ENCODE assay signal across 8 mouse cellular contexts in the genomic region with DNA sequence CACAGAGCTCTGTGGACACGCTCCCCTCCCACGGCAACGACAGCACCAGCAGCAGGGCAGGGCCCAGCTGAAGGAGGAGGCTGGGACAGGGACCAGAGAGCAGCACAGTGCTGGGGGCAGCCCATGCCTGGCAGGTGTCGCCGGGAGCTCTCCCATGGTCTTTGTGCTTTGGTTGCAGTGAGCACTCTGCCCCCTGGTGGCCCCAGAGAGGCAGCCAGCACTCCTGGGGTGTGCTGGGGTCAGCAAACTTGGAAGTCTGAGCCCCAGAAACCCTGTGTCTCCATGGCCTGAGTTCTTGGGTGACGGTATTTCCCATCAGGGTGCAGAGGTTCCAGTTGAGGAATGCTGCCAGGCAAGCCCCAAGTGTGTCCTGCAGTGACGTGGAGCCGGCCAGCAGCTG. TPM values are rescaled to one million over a fixed set of nuclear protein-coding genes. Genes with fewer than 3 reads are reported as not detected.
A peak's percentile ranks its signal among the peaks of the same experiment; 100 is the strongest.
DNase-seq lines count a peak whose midpoint lies in the region; ATAC-seq and TF ChIP-seq lines count a peak whose summit lies in the region.

No protein-coding gene starts in this region.

- no peaks in the 10 kb centered on the region; the same call in 1 of the 2 replicates for H3K4me1 ChIP-seq in bone marrow, adult 2 months (ENCODE audit: control insufficient read depth, insufficient read depth, low read length)
- peaks cover 5% of the 10 kb centered on the region; the same call in 1 of the 2 replicates for H3K4me1 ChIP-seq in liver, embryonic 11.5 days (replicated peaks; ENCODE audit: control insufficient read depth, insufficient read depth, low read length)
- H3K4me1 ChIP-seq in midbrain, postnatal 0 days (ENCODE audit: insufficient read depth, low read length) = peaks cover 8% of the 10 kb centered on the region; the same call in 1 of the 2 replicates
- no peaks in the 10 kb centered on the region for H3K4me1 ChIP-seq in stomach, postnatal 0 days (replicated peaks; ENCODE audit: control insufficient read depth, insufficient read depth)

- peak; percentile 24; the same call in 1 of the 2 replicates for TF ChIP-seq POLR2A in bone marrow, adult 2 months (IDR thresholded peaks at IDR 0.05; ENCODE audit: borderline replicate concordance, control insufficient read depth, low read depth, low read length)

- ATAC-seq in liver, embryonic 11.5 days (replicated peaks; ENCODE audit: low FRiP score) = peak; percentile 74
- 0 out of 2 replicates have a peak, but pooled peaks have one; percentile 32 for ATAC-seq in midbrain, postnatal 0 days (ENCODE audit: low FRiP score)
- ATAC-seq in stomach, postnatal 0 days (ENCODE audit: low FRiP score, low TSS enrichment) = peak; percentile 65

- TF ChIP-seq EP300 in stomach, postnatal 0 days (optimal IDR thresholded peaks at IDR 0.05) = no peak

- peak; percentile 83 for TF ChIP-seq CTCF in bone marrow, adult 2 months (IDR thresholded peaks at IDR 0.05; ENCODE audit: control insufficient read depth, insufficient read depth, low read length)
- peak; percentile 78 for TF ChIP-seq CTCF in midbrain, postnatal 0 days (IDR thresholded peaks at IDR 0.05)
- TF ChIP-seq CTCF in stomach, postnatal 0 days (IDR thresholded peaks at IDR 0.05; ENCODE audit: low read depth) = peak; percentile 90

- WGBS in bone marrow, adult 2 months = 48% methylated on average over 8 of the region's 8 CpGs
- 43% methylated on average over 8 of the region's 8 CpGs for WGBS in liver, embryonic 11.5 days
- 30% methylated on average over 8 of the region's 8 CpGs for WGBS in midbrain, postnatal 0 days
- 26% methylated on average over 8 of the region's 8 CpGs for WGBS in stomach, postnatal 0 days

- H3K9ac ChIP-seq in liver, embryonic 11.5 days (ENCODE audit: low read depth, low read length) = no peak overlapping the region
- H3K9ac ChIP-seq in midbrain, postnatal 0 days (replicated peaks; ENCODE audit: low read length, poor library complexity, severe bottlenecking) = no peak overlapping the region
- peak overlapping the region; percentile 35 for H3K9ac ChIP-seq in stomach, postnatal 0 days (ENCODE audit: low read length)

- H3K4me2 ChIP-seq in liver, embryonic 11.5 days = no peak overlapping the region
- H3K4me2 ChIP-seq in midbrain, postnatal 0 days (ENCODE audit: low read depth, low read length, poor library complexity, severe bottlenecking) = no peak overlapping the region
- H3K4me2 ChIP-seq in stomach, postnatal 0 days (replicated peaks; ENCODE audit: low read depth) = no peak overlapping the region

- no peak overlapping the region for H3K4me3 ChIP-seq in bone marrow, adult 2 months (replicated peaks; ENCODE audit: control insufficient read depth, low read depth, low read length)
- H3K4me3 ChIP-seq in liver, embryonic 11.5 days (ENCODE audit: low read depth, low read length) = no peak overlapping the region
- no peak overlapping the region for H3K4me3 ChIP-seq in midbrain, postnatal 0 days (ENCODE audit: low read depth, low read length)
- H3K4me3 ChIP-seq in stomach, postnatal 0 days (ENCODE audit: low read depth, low read length) = no peak overlapping the region

- no peak overlapping the region for H3K27ac ChIP-seq in bone marrow, adult 2 months (ENCODE audit: control insufficient read depth, insufficient read depth, low read depth, low read length, poor library complexity)
- no peak overlapping the region for H3K27ac ChIP-seq in liver, embryonic 11.5 days (ENCODE audit: low read depth, low read length)
- no peak overlapping the region for H3K27ac ChIP-seq in midbrain, postnatal 0 days (ENCODE audit: low read depth, low read length)
- H3K27ac ChIP-seq in stomach, postnatal 0 days (replicated peaks) = peak overlapping the region; percentile 63

- H3K36me3 ChIP-seq in liver, embryonic 11.5 days (ENCODE audit: control insufficient read depth, insufficient read depth, low read length) = peaks cover 20% of the 10 kb centered on the region
- H3K36me3 ChIP-seq in midbrain, postnatal 0 days (ENCODE audit: insufficient read depth, low read length) = peaks cover 58% of the 10 kb centered on the region
- peaks cover 15% of the 10 kb centered on the region for H3K36me3 ChIP-seq in stomach, postnatal 0 days (ENCODE audit: control insufficient read depth, insufficient read depth, low read length)

- no peaks in the 10 kb centered on the region for H3K9me3 ChIP-seq in liver, embryonic 11.5 days (ENCODE audit: control insufficient read depth, low read length)
- H3K9me3 ChIP-seq in midbrain, postnatal 0 days (ENCODE audit: low read length) = no peaks in the 10 kb centered on the region
- no peaks in the 10 kb centered on the region for H3K9me3 ChIP-seq in stomach, postnatal 0 days (ENCODE audit: control insufficient read depth, low read length)

- DNase-seq in heart, adult 11 months = peak; percentile 96
- no peak for DNase-seq in heart, adult 8-10 months (ENCODE audit: low spot score)
- peak; percentile 77 for DNase-seq in gastrocnemius, adult 18-20 months (ENCODE audit: low spot score)
- peak; percentile 82 for DNase-seq in induced T-regulatory cell, adult 2 months (ENCODE audit: low read depth)
- DNase-seq in liver, embryonic 11.5 days (ENCODE audit: low spot score) = peak; percentile 63
- DNase-seq in midbrain, postnatal 0 days (ENCODE audit: low spot score) = peak; percentile 55
- DNase-seq in stomach, postnatal 0 days (ENCODE audit: low spot score) = peak; percentile 84

- H3K27me3 ChIP-seq in liver, embryonic 11.5 days (replicated peaks; ENCODE audit: control insufficient read depth, insufficient read depth, low read length) = no peaks in the 10 kb centered on the region
- no peaks in the 10 kb centered on the region for H3K27me3 ChIP-seq in midbrain, postnatal 0 days (ENCODE audit: insufficient read depth, low read length)
- no peaks in the 10 kb centered on the region for H3K27me3 ChIP-seq in stomach, postnatal 0 days (ENCODE audit: control insufficient read depth, insufficient read depth, low read length)

RNA-seq across cellular contexts. Expression of gene Fscn2, which starts 8.3 kb away (rescaled TPM):
- not detected for total RNA-seq in heart, adult 8-10 months (2022)
- polyA plus RNA-seq in bone marrow, adult 2 months (2011; ENCODE audit: insufficient read depth, insufficient read length, low replicate concordance, missing spikeins) = not detected in 2 replicates
- total RNA-seq in gastrocnemius, adult 18-20 months (2021) = under 1 TPM; 0.39 to 0.52 TPM
- 0.29 TPM in 1 of 2 replicates, not detected in the other for polyA plus RNA-seq in liver, embryonic 11.5 days (2014; fragmentation: Nextera tagmentation; extraction: Ambion mirVana)
- total RNA-seq in midbrain, postnatal 0 days (2014; rRNA removed) = 0.71 TPM in 1 of 2 replicates, not detected in the other
- polyA plus RNA-seq in midbrain, postnatal 0 days (2015; fragmentation: Nextera tagmentation; extraction: Ambion mirVana) = 0.71 and 1.5 TPM in 2 replicates
- polyA plus RNA-seq in stomach, postnatal 0 days (2015; fragmentation: Nextera tagmentation; extraction: Ambion mirVana) = 0.41 and 0.47 TPM in 2 replicates

RNA-seq across cellular contexts. Expression of gene Faap100, which starts 8.9 kb away (rescaled TPM):
- 10 to 100 TPM; 12.1 to 18.3 (median 13.6) TPM for total RNA-seq in heart, adult 8-10 months (2022)
- 3.1 and 10.9 TPM in 2 replicates for polyA plus RNA-seq in bone marrow, adult 2 months (2011; ENCODE audit: insufficient read depth, insufficient read length, low replicate concordance, missing spikeins)
- 10 to 100 TPM in 1 of 2 experiments, 1 to 10 TPM in 1; 8.3 to 19.3 TPM for total RNA-seq in gastrocnemius, adult 18-20 months (2021)
- polyA plus RNA-seq in liver, embryonic 11.5 days (2014; fragmentation: Nextera tagmentation; extraction: Ambion mirVana) = 22.8 and 23.2 TPM in 2 replicates
- total RNA-seq in midbrain, postnatal 0 days (2014; rRNA removed) = 165 and 180 TPM in 2 replicates
- polyA plus RNA-seq in midbrain, postnatal 0 days (2015; fragmentation: Nextera tagmentation; extraction: Ambion mirVana) = 109 and 114 TPM in 2 replicates
- polyA plus RNA-seq in stomach, postnatal 0 days (2015; fragmentation: Nextera tagmentation; extraction: Ambion mirVana) = 14.3 and 15.3 TPM in 2 replicates

RNA-seq across cellular contexts. Expression of gene Actg1, which starts 21.3 kb away (rescaled TPM):
- 100 to 1,000 TPM; 188 to 320 (median 251) TPM for total RNA-seq in heart, adult 8-10 months (2022)
- 387 and 760 TPM in 2 replicates for polyA plus RNA-seq in bone marrow, adult 2 months (2011; ENCODE audit: insufficient read depth, insufficient read length, low replicate concordance, missing spikeins)
- 100 to 1,000 TPM; 158 to 253 TPM for total RNA-seq in gastrocnemius, adult 18-20 months (2021)
- polyA plus RNA-seq in liver, embryonic 11.5 days (2014; fragmentation: Nextera tagmentation; extraction: Ambion mirVana) = 1,592 and 1,704 TPM in 2 replicates
- 2,534 and 2,842 TPM in 2 replicates for total RNA-seq in midbrain, postnatal 0 days (2014; rRNA removed)
- 3,992 and 4,056 TPM in 2 replicates for polyA plus RNA-seq in midbrain, postnatal 0 days (2015; fragmentation: Nextera tagmentation; extraction: Ambion mirVana)
- 2,268 and 2,377 TPM in 2 replicates for polyA plus RNA-seq in stomach, postnatal 0 days (2015; fragmentation: Nextera tagmentation; extraction: Ambion mirVana)
